Mouse (Mus musculus) forebrain, embryonic 14.5 days (tissue): ENCODE measurements at regions not wholly inside any gene's neighbourhood (a gene's known extent, or its start where the extent isn't known, plus 50 kb on each side); places are given as distances from the start of the nearest gene placed in this dataset.

Source experiments
- ATAC-seq: fragments of 200-750 bp; cut with Nextera tagmentation; 2 replicates; pipeline ENCODE4 v1.8.0; 2017; ENCODE audit warnings: mild to moderate bottlenecking, moderate library complexity
- DNase-seq: peaks from one replicate; pipeline ENCODE4 v3.0.0-alpha.2; 2015; ENCODE audit warnings: low spot score
- H3K27ac ChIP-seq: fragments of 300-500 bp; sonication (generic); 2 replicates; pipeline ENCODE4 v1.5.1; 2014; ENCODE audit warnings: low read depth, mild to moderate bottlenecking, control low read depth, low read length, moderate library complexity
- H3K27me3 ChIP-seq: fragments of 300-500 bp; sonication (generic); replicated peaks from 2 replicates; pipeline ENCODE4 v1.6.1; 2014; ENCODE audit warnings: low read length, control low read depth, mixed read lengths; ENCODE audit not compliant: control insufficient read depth, insufficient read depth
- H3K36me3 ChIP-seq: fragments of 300-500 bp; sonication (generic); 2 replicates; pipeline ENCODE4 v1.6.1; 2014; ENCODE audit warnings: low read length, control low read depth; ENCODE audit not compliant: control insufficient read depth, insufficient read depth
- H3K4me1 ChIP-seq: fragments of 300-500 bp; sonication (generic); 2 replicates; pipeline ENCODE4 v1.6.1; 2014; ENCODE audit warnings: antibody characterized with exemption, low read length, control low read depth; ENCODE audit not compliant: control insufficient read depth, insufficient read depth
- H3K4me2 ChIP-seq: fragments of 300-500 bp; sonication (generic); 2 replicates; pipeline ENCODE4 v1.6.1; 2014; ENCODE audit warnings: mild to moderate bottlenecking, control low read depth, low read length
- H3K4me3 ChIP-seq: fragments of 300-500 bp; sonication (generic); 2 replicates; pipeline ENCODE4 v1.5.1; 2014; ENCODE audit warnings: low read depth, low read length, control low read depth
- H3K9ac ChIP-seq: fragments of 300-500 bp; sonication (generic); 2 replicates; pipeline ENCODE4 v1.6.1; 2014; ENCODE audit warnings: mild to moderate bottlenecking, low read length, control low read depth, moderate library complexity
- H3K9me3 ChIP-seq: fragments of 300-500 bp; sonication (generic); replicated peaks from 2 replicates; pipeline ENCODE4 v1.6.1; 2016; ENCODE audit warnings: low read length, control low read depth, mixed read lengths; ENCODE audit not compliant: control insufficient read depth
- WGBS: fragments of 180-500 bp; shearing (Covaris S2); extraction: QIAGEN DNeasy Blood & Tissue Kit; methylation state at CpG from one replicate; pipeline ENCODE4 v1.1.7; 2014; 5-methylcytosine and 5-hydroxymethylcytosine counted together

GRCm38 (mm10) chr14:112465096-112465495, 790.2 kb downstream of the Slitrk5 start:
- Histone ChIP-seq H3K27ac (no peak overlapping the region), H3K4me3 (no peak overlapping the region), H3K9ac (no peak overlapping the region), H3K9me3 (no peaks in the 10 kb centered on the region), H3K4me1 (no peaks in the 10 kb centered on the region), H3K4me2 (no peak overlapping the region), H3K27me3 (no peaks in the 10 kb centered on the region), H3K36me3 (no peaks in the 10 kb centered on the region)
- DNase-seq (peak; percentile 37), ATAC-seq (no peak)

DNA sequence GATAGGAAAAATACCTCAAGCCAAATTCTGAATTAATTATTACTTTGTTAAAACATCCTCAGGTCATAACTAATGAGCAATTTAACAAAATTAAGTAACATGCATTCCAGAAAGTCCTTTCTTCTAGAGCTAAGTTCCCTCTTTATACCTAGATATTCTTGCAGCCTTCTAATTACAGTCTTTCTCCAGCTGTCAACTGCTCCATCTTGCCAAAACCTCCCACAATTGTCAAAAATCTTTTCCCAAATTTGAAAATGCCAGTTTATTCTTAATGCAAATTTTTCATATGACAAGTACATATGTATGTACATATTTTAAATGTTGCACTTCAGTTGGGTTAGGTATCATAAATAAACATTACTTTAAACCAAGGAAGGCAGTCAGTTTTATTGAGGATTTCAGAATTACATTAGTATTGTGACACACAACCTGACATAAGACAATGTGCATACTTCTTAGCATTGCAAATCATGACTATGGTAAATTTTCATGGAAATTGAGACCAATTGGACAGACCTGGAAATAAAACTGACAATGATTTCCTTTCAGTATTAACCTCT, 791.5 kb downstream of the Slitrk5 start:
- H3K27ac ChIP-seq, result no peak overlapping the region
- no peak for ATAC-seq
- peak; percentile 16 for DNase-seq
- no peak overlapping the region for H3K4me2 ChIP-seq
- no peaks in the 10 kb centered on the region for H3K9me3 ChIP-seq
- no peaks in the 10 kb centered on the region for H3K4me1 ChIP-seq
- no peaks in the 10 kb centered on the region for H3K36me3 ChIP-seq
- no peaks in the 10 kb centered on the region for H3K27me3 ChIP-seq
- no peak overlapping the region for H3K9ac ChIP-seq
- no peak overlapping the region for H3K4me3 ChIP-seq

DNA sequence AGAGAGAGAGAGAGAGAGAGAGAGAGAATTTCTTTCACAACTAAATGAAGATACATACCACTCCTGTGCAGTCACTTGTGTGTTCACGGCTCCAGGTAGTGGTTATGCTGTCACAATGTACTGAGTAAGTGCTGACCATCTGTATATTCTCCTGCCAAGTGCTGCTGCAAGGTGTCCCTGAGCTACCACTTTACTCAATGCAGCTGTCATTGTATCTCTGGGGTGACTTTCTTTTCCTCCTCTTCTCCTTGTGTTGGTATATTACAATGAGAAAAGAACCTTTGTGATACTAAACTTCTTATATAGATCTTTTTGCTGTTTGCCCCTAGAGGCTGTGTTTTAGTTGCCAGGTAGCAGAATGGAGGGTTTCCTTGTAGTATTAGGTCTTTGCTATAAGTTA, 800.6 kb downstream of the Slitrk5 start:
- 69% methylated on average over 1 of the region's 1 CpGs for WGBS
- no peaks in the 10 kb centered on the region for H3K4me1 ChIP-seq
- H3K9me3 ChIP-seq, result no peaks in the 10 kb centered on the region
- no peak for DNase-seq
- no peak overlapping the region for H3K9ac ChIP-seq
- H3K27ac ChIP-seq, result no peak overlapping the region
- H3K27me3 ChIP-seq, result no peaks in the 10 kb centered on the region
- no peak for ATAC-seq
- H3K36me3 ChIP-seq, result no peaks in the 10 kb centered on the region
- no peak overlapping the region for H3K4me2 ChIP-seq
- H3K4me3 ChIP-seq, result no peak overlapping the region
